Mouse (Mus musculus) brain, embryonic 14.5 days (tissue): ENCODE results near the gene Adipoq. TPM values are rescaled to one million over a fixed set of nuclear protein-coding genes. Genes with fewer than 3 reads are reported as not detected.

Experiments
- DNase-seq: peaks from one replicate; pipeline ENCODE4 v3.0.0-alpha.2; 2011; ENCODE audit warnings: low read depth
- CTCF ChIP-seq: fragments of 200-500 bp; IDR thresholded peaks from 2 replicates; pipeline ENCODE4 v1.5.1; 2012; ENCODE audit warnings: inconsistent platforms, mild to moderate bottlenecking, moderate library complexity, borderline replicate concordance; ENCODE audit not compliant: insufficient read depth, insufficient read length; ENCODE audit errors: extremely low read depth
- POLR2A ChIP-seq: fragments of 200-500 bp; IDR thresholded peaks from 2 replicates; pipeline ENCODE4 v1.6.1; 2012; ENCODE audit warnings: mild to moderate bottlenecking, inconsistent platforms, borderline replicate concordance; ENCODE audit not compliant: poor library complexity, insufficient read depth, insufficient read length, severe bottlenecking; ENCODE audit errors: extremely low read depth
- polyA plus RNA-seq: library from polyadenylated mRNA; depleted of rRNA; stranded (reverse); fragments of >200 nt; gene quantifications from 2 replicates; pipeline ENCODE4 v1.2.3, GENCODE M21; 2012

The Adipoq gene
- polyA plus RNA-seq, 1 experiment, result 0.08 TPM

DNA sequence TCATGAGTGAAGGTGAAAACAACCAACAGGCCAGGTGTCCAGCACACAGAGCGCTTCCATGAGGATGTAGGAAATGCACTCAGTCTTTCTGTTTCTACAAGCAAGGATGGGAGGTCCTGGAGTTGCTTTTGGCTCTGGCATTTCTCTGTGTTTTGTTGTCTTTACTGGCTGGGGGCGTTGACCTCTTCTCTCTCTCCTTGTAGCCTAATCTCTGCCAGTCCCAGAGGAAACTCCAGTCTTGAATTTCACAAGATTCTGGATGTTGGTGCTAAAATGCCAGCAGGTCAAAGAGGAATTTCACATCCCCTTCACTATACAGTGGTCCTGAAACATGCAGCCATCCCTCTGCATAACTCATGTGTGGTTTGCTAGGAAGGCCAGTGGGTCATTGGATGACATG, 2.6 kb downstream of the Adipoq start:
- no peak for DNase-seq
- TF ChIP-seq POLR2A (no peak), CTCF (no peak)

DNA sequence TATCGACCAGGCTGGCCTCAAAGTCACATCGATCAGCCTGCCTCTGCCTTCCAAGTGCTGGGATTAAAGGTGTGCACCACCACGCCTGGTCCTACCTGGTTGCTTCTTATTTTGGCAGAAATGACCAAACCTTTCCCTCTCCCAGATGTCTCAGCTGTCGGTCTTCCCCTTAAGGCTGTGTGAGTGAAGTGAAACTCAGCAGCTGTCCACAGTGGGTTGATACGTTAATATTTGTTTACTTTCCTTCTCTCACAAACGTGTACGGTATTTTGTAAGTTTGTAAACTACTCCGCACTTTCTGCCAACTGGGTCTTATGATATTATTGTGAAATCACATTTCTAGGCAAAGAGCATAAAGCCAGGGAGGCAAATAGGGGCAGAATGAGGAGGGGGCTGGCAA, 3.1 kb downstream of the Adipoq start:
- TF ChIP-seq POLR2A (no peak), CTCF (no peak)
- DNase-seq, result no peak

DNA sequence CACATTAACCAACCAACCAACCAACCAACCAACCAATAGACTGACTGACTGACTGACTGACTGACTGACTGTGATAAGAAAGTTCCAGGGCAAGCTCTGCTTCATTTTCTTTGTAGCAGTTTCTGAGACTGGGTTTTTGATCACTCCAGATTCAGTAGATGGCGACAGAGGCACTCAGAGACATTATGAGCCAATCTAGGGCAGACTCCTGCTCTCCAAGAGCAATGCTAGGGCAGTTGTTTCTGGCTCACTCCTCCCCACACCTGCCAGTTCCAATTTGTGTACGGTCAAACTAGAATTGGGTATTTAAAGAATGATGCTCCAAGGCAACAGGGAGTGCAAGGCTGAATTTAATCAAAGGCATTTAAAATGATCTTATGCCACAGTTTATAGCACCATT, 5.1 kb downstream of the Adipoq start:
- TF ChIP-seq CTCF (peak; percentile 48; the same call in 1 of the 2 replicates), POLR2A (no peak)
- peak; percentile 58 for DNase-seq

DNA sequence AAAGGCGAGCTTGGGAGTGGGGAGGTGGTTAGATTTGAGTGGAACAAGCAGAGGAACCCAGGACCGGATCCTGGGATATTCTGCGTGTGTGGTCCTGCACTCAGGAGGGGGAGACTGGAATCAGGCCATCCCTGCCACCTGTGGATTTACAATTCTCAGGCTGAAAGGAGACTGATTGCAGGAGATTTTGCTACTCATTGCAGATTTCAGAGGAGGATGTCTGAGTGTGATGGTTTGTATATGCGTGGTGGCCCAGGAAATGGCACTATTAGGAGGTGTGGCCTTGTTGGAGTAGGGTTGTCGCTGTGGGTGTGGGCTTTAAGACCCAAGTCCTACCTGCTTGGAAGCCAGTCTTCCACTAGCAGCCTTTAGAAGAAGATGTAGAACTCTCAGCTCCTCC, 7.9 kb downstream of the Adipoq start:
- TF ChIP-seq POLR2A (no peak), CTCF (no peak)
- DNase-seq, result no peak

DNA sequence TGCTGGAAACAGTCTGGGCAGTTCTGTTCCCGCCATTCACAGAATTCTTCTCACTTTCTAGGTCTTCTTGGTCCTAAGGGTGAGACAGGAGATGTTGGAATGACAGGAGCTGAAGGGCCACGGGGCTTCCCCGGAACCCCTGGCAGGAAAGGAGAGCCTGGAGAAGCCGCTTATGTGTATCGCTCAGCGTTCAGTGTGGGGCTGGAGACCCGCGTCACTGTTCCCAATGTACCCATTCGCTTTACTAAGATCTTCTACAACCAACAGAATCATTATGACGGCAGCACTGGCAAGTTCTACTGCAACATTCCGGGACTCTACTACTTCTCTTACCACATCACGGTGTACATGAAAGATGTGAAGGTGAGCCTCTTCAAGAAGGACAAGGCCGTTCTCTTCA, 10.7 kb downstream of the Adipoq start:
- no peak for TF ChIP-seq CTCF
- TF ChIP-seq POLR2A, result no peak
- no peak for DNase-seq

DNA sequence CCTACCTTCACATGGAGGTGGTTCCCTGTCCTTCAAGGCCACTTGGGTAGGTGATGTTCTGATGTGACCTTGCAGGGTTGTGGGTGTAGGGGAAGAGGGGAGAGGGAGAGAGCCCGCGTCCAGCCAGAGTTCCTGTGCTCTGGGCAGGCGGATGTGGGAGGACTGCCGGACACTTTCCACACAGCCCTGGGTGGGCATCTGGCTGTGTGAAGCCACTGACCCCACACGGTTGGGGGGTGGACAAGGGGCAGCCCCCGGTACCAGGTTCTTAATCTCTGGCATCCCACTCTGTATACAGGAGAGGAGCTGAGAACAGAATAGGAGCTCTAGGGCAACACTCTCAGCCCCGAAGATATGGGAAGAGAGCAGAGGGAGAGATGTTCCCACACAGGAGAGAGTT, 12.0 kb downstream of the Adipoq start:
- DNase-seq, result no peak
- TF ChIP-seq POLR2A (no peak), CTCF (no peak)

DNA sequence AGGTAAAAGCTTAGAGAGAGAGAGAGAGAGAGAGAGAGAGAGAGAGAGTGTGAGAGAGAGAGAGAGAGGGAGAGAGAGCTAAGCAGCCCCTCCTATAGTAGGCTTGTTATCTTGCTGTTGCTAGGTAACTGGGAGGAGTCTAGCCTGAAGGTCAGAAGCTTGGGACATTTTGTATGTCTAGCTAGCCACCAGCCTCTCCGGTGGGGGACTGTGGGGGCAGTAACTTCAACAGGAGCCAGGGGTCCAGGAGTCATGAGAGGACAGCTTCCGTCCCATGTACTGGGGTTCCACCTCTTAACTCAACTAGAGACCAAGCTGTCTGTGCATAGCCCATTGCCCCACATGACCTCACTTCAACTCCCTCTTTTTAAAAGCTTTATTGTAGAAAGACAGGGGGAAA, 12.6 kb downstream of the Adipoq start:
- DNase-seq, result no peak
- TF ChIP-seq CTCF (no peak), POLR2A (no peak)

DNA sequence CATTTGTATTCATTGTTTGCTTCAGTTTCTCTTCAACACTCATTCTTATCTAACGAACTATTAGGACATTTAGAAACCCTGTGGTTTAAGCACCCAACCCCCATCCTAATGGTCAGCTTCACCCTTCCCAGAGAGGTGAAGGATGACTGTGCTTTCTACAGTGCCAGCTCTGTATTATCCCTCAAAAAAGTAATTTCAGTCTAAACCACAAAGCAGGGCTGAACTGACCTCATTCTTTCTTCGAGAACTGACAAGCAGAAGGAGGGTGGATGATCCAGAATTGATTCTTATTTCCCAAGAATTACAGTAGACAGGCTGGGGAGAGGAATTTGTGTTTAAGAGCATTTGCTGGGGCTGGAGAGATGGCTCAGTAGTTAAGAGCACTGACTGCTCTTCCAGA, 13.4 kb downstream of the Adipoq start:
- TF ChIP-seq CTCF (no peak), POLR2A (no peak)
- DNase-seq, result no peak

DNA sequence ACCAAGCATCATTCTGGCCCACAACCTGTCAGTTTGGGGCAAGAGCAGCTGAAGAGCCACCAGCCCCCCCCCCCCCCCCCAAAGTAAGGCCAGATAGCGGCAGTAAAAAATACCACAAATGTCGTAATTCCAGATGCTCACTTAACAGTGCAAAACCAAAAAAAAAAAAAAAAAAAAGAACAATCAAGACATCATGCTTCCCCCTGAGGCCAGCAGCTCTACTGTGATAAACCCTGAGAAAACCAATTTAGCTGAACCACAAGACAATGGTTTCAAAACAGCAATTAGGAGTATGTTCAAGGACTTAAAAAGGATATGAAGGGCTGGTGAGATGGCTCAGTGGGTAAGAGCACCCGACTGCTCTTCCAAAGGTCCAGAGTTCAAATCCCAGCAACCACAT, 15.8 kb downstream of the Adipoq start:
- TF ChIP-seq CTCF (no peak), POLR2A (no peak)
- DNase-seq, result no peak

DNA sequence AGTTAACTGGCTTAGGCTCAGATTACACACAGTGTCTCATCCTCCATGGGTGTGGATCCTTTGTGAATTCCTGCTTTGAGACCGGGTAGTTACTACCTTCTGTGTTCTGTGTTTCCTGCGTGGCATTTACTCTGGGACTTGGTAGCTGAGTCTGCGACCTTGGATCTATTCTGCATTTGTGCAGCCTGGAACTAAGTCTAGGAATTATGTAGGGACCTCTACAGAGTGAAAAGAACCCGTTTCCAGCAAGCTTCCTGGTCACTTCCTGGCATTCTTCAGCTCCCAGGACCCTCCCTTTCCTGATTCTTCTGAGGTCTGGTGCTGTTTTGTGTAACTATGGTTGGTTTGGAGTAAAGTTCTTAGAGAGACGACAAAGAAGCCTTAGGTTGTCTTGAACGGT, 18.1 kb downstream of the Adipoq start:
- TF ChIP-seq POLR2A, result no peak
- DNase-seq, result no peak

DNA sequence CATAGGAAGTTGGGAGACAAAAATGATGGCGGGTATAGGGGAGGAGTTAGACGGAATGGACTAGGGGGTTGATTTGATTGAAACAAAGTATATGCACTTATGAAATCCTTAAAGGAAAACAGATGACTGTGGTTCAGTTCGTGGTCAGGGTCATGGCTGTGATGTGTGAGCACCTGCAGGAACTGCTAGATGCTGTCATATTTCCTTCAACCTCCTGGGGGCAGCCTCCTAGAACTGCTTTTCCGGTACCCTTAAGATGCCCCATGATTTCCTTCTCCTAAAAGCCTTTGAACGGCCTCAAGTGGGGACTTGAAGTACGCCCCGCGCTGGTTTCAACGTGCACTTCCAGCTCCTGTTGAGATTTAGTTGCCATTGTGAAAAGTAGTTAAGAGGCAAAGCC, 19.1 kb downstream of the Adipoq start:
- TF ChIP-seq POLR2A (no peak), CTCF (no peak)
- peak; percentile 3 for DNase-seq

DNA sequence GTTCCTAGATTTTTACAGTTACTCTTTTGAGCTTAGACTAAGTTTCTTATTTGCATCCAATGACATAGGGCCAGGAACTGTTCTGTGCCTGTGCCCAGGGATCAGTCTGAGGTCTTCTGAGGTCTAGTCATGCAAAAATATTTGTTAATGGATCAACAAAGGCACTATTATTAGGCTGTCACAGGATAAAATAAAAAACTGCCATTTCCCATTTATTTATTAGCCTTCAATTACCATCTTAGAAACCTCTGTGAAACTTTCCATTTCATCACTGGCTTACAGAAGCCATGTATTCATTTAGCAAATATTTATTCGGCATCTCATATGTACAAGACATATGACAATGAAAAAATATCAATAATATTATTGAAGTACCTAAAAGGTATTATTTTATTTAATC, 20.3 kb downstream of the Adipoq start:
- TF ChIP-seq CTCF, result no peak
- no peak for TF ChIP-seq POLR2A
- DNase-seq, result no peak

DNA sequence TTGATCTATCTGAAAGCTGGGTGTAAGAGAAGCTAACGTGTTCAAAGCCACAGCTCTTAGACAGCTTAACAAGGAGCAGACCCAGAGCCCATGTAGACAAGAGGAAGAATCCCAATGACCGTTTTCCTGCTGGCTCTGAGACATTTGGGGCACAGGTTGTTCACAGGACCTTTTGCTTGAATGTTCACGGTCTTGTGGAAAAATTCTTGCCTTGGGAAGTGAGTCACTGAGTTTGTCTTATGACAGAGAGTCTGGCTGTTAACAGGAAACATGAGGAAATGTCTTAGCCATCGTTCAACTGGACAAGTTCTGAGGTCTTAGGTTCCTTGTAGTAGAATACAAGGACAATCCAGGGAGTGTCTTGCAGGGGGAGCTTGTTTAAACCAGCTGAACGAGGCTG, 20.7 kb downstream of the Adipoq start:
- TF ChIP-seq POLR2A (no peak), CTCF (no peak)
- no peak for DNase-seq
